Mouse (Mus musculus) testis, adult 2 months (tissue): Measurements from ENCODE around the gene Cd1d1.

Experiments used
- CTCF ChIP-seq: fragments of 200-500 bp; IDR thresholded peaks from 2 replicates; pipeline ENCODE4 v1.5.1; 2012; ENCODE audit warnings: low read depth, mild to moderate bottlenecking, inconsistent platforms, low read length, moderate library complexity; ENCODE audit not compliant: control insufficient read depth, insufficient read depth, insufficient replicate concordance
- POLR2A ChIP-seq: fragments of 200-500 bp; IDR thresholded peaks from 2 replicates; pipeline ENCODE4 v1.6.1; 2012; ENCODE audit warnings: low read depth, mild to moderate bottlenecking, inconsistent platforms, low read length, moderate library complexity; ENCODE audit not compliant: control insufficient read depth

- TF ChIP-seq CTCF = no peak
- no peak for TF ChIP-seq POLR2A
Observed at GRCm38 (mm10) chr3:87017707-87018106, 18.5 kb upstream of the Cd1d1 start.
